Mouse (Mus musculus): Measurements from ENCODE around the gene Smyd3.

The Smyd3 gene

DNA sequence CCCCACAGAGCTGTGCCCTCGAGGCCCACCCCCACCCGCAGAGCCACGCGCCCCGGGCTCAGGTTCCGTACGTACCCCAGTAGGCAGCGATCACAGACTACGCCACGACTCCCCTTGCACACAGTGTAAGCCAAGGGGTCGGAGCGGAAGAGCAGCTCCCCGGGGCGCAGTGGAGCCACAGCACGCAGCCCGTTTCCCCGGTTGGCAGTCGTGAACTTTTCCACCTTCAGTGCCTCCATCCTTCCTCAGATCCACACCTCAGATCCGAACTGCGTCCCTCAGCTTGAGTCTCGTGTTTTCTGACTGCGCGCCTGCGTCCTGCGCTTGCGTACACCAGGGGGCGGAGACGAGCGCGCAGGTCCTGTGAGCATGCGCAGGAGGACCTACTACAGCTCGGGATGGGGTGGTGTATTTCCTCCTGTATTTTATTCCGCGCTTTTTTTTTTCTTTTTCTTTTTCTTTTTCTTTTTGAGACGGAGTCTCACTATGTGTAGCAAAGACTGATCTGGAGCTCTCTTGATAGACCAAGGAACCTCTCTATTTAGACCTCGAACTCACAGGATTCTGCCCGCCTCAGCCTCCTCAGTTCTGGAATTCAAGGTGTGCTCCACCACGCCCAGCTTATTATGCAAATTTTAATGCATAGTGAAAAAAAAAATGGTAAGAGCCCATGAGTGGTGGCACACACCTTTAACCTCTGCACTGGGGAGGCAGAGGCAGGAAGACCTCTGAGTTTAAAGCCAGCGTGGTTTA lies at the start of gene Smyd3:
Gene Smyd3 (minus strand): TSS at position 329 of the 753 bp plus-strand sequence.
- peak; percentile 91 for DNase-seq (ENCODE audit: low read depth, low spot score)

DNA sequence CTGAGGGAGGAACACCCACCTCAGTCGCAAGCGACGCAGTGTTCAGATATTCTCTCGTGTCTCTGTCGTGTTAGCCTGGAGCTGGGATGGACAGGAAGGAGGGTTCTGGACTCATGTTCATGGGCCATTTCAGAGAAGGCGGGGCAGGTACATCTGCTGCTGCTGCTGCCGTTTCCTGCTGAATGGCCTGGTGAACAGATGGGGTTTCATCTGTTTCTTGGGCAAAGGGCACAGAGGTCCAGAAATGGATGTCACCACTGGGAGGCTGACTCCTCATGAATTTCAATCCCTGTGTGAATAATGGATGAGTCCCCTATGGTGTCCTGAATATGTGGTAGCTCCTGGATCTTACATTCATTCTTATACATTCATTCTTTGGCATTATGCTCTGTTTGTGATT lies 49.7 kb upstream of the Smyd3 start:
- peak; percentile 46 for DNase-seq (ENCODE audit: low read depth, low spot score)

DNA sequence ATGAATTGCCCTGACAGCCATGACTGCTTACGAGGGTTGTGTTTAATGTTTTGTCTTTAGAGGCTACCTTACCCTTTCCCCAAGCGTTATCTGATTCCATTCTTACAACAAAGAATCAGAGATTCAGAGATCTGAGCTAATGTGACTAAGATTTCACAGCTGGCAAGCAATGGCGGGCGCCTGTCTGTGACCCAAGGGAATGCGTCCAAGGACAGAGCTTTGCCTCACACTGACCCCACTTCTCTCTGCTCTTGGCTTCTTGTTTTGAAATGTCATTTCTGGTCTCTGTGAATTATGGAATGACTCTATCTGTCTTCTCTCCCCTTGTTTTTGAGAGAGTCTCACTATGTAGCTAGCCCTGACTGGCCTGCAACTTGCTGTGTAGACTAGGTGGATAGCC lies 46.1 kb upstream of the Smyd3 start:
- no peak for DNase-seq (ENCODE audit: low read depth, low spot score)

DNA sequence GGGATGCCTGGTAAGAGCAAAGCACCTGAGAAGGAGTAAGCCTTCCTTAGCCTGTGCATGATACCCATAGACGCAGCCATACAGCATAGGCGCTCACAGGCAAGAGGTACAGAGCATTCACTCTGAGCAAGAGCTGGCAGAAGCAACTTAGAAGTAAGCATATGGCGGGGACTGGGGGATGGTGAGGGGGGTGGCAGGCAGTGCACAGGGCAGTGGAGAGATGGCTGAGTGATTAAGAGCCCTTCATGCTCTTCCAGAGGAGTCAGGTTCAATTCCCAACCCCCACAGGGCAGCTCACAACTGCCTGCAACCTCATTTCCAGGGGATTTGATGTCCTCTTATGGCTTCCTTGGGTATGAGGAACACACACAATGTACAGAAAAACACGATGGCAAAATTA lies 45.4 kb upstream of the Smyd3 start:
- DNase-seq (ENCODE audit: low read depth, low spot score), result no peak

DNA sequence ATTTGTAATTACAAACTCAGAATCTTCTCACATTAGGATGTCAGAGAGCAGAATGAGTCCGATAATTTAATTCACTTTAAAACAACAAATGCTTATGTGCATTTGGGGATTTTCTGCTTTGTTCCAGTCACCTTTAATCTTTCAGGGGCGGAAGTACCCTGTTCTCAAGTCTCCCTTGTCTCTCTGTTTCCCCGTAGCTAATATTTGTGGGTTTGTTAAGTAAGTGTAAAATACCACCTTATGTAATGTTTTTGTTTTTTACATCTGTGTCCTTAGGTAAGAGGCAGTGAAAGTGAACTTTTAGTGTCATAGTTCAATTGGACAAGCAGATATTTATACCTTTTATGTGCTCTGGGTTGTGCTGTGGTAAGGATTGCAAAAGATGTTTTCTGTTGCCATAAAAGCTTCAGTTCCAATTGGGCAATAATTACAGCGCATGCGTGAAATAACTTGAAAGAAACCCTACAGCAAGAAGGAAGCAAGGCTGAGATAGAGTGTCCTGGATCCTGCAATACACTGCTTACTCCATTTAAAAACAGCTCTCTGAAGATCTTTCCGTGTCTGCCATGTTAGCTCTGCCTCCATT lies 43.1 kb upstream of the Smyd3 start:
- no peak for DNase-seq (ENCODE audit: low read depth, low spot score)

DNA sequence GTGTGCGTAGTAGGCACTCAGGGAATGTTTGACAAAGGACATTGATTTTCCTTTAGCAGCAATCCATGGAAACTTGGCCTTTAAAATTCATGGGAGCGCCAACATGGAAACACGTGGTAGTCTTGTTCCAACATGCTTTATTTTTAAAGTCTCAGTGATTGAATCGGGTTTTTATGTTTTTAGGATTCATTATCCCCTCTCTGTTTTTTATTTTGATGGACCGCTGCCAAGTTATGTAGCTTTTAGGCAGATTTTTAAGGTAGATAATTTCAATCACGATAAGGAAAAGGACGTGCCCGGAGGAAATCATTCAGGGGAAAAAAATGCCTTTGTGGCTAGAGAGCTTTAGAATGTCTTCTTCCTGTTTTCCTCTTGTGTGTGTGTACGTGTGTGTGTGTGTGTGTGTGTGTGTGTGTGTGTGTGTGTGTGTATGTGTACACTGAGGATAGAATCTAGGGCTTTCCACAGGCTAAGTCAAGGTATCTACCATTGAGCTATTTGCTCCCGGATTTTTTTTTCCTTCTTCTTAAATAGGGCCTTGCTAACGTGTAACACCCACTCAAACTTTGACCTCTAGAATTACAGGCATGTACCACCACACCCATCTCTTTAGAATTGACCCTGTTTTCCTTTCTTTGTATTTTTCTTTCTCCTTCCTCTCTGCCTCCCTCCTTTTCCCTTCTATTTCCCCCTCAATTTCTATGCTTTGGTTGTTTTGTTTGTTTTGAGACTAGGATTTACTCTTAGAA lies 41.8 kb upstream of the Smyd3 start:
- DNase-seq (ENCODE audit: low read depth, low spot score), result no peak

DNA sequence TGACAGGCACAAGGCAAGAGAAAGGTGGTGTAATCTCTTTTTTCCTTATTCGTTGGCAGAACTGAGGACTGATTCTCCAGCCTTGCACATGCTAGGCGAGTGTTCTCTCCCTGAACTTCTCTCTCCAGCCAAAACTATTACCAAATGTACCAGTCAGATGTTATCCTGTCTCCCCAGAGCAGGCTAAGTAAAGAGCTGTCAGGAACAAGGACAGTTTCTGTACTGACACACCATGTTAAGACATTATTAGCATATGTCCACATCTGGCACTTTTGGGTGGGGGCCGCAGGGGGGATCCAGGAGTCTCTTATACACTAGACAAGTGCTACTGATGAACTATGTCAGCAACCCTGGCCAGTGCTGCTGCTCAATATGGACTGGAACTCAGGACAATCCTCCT lies 39.1 kb upstream of the Smyd3 start:
- no peak for DNase-seq (ENCODE audit: low read depth, low spot score)

DNA sequence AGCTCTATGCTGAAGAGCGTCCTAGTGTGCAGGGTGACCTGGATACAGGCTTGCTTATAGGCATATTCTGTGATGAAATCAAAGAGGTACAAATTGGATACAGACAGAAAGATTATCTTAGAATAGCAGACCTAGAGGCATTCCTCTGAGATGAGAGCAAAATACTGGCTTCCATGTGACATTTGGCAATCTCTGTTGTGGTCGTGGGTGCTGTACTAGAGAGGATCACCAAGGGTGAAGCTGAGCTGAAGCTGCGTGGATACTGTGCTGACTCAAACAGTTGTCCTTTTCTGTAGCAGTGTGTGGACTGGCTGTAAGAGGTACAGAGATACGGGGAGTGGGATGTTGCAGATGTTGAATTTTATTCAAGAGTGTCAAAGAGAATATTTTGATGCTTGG lies 36.1 kb upstream of the Smyd3 start:
- peak; percentile 43 for DNase-seq (ENCODE audit: low read depth, low spot score)

DNA sequence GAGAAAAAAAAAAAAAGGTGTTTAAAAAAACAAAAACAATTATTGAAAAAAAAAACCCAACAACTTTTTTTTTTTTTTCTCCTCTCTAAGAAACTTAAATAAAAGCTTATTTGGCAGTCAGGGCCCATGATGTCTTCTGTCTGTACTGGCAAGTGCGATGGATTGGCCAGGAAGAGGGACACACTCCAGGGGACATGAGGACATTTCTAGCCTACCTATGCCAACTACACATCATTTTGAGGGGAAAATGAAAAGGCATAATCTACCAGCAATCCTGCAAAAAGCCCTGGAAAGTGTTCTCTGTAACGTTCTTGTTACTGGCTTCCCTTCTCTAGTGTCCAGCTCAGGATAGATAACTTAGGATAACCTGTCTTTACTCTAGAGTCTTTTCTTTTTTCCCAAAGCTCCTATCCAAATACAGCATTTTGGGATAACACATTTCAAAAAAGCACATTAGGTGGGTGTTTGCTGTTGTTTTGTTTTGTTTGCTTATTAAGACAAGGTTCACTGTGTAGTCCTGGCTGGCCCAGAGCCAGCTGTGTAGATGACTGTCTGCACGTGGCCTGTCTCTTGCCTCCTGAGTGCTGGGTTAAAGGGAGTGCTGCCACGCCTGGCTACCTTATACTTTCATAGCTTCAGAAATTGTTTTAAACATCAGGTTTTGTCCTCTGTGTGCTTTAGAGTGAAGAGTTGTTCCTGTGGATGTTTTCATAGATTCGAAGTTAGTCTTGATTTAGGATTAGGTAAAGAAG lies 35.5 kb upstream of the Smyd3 start:
- no peak for DNase-seq (ENCODE audit: low read depth, low spot score)

DNA sequence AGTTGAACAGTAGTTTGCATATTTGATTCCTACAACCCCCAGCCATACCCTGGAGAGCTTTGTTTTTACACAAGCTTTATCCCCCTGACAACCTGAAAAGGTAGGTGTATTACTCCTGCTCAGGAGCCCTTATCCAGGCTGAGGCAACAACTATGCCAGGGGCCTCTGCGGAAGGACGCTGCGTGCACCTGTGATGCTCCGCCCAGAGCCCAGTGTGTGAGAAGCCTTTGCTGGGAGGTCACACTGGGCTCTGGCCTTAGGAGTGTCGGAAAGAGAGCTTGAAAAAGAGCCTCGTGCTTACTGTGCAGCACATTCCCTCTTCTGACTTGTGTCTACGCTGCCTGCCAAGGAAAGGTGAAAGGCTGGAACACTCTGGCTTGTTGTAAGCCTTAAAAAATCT lies 34.9 kb upstream of the Smyd3 start:
- DNase-seq (ENCODE audit: low read depth, low spot score), result no peak

DNA sequence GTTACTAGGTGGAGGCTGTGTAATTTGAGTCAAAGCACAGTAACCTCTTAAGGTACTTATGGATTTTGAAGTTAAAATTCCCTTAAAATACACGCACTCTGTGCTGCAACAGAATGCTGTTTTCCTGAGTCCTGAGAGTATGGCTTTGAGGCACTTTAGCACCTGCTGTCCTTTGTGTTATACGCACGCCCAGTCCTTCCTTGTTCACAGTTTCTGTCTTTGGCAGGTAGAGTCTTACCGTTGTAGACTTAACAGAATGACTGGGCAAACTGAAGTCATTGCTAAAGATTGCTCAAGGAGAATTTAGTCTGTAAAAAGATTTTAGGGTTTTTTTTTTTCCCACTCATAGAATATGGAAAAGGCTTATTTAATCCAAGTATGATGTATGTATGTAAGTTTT lies 34.1 kb upstream of the Smyd3 start:
- DNase-seq (ENCODE audit: low read depth, low spot score), result no peak

DNA sequence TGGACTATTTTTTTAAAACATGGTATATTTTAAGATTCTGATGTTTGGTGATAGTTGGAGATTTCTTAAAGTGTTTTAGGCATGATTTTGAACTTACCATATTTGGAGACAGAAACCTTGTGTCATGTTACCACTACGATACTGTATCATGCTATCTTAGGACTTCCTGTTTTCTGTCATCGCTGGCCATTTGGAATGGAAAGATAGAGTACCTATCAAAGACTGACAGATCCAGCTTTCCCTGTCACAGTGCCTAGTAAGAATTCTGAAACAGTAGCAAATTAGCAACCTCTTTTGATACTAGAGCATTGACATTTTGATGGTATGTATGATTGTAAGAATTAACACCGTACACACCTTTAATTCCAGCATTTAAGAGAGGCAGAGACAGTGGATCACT lies 33.5 kb upstream of the Smyd3 start:
- DNase-seq (ENCODE audit: low read depth, low spot score), result no peak

DNA sequence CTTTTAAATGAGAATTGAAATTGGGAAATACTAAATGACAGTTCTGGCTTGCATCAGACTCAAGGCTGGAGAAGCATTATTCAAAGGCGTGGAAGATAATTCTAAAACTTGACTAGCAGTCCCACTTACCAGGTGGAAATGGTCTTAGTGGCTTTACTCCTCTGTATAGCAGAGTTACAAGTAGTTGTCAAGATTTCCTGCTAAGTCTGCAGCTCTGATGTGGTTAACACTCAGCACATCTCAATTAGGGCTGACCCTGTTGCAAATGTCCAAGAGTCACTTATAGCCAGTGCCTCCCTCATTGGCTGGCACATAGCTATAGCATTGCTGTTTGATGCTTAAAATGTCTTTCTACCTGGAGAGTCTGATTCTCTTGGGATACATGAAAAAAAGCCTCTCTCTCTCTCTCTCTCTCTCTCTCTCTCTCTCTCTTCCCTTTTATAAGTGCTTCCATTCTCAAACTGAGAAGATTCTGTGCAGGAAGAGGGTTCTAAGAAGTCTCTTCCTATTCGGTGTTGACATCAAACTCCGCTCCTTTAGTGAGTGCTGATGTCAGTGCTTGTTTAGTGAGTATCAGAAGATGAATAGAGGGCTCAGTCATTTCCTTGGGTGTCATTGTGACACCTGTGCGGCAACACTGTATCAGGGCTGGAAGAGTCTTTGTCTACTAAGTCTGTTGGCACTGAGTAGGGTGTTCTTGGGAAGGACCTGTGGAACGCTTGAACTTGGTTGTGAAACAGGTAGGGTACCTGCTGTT lies 31.3 kb upstream of the Smyd3 start:
- DNase-seq (ENCODE audit: low read depth, low spot score), result no peak

DNA sequence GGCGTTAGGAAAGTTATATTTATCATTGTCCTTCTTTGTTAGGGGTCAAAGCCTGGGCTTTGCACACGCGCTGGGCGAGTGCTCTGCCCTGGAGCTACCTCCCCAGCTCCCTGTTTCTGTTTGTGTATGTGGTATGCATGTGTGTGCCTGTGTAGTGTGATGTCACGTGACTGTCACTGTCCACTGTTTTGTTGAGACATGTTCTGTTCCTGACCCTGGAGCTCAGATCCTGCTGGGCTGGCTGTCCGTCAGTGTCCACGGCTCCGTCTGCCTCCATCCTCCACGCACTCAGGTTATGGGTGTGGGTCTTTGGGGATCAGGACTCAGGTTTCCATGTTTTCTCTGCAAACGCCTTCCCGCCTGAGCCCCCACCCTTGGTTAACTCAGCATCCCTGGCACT lies 30.4 kb upstream of the Smyd3 start:
- DNase-seq (ENCODE audit: low read depth, low spot score), result no peak

DNA sequence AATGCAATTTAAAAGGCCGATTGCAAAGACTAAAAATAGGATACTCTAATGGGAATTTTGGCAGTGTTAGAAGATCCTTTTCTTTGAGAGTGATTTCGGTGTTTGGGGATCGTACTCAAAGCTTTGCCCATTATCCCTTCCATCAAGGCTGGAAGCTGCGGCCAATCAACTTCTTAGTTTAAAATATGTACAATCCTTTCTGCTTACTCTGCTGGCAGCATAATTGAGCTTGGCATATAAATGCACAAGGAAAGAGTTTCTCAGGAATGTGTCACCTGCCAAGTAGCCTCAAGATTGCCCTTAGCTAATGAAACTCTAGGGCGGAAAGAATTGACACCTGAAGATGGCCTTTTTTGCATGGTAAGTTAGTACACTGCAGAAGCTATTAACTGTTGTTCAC lies 29.3 kb upstream of the Smyd3 start:
- peak; percentile 45 for DNase-seq (ENCODE audit: low read depth, low spot score)

DNA sequence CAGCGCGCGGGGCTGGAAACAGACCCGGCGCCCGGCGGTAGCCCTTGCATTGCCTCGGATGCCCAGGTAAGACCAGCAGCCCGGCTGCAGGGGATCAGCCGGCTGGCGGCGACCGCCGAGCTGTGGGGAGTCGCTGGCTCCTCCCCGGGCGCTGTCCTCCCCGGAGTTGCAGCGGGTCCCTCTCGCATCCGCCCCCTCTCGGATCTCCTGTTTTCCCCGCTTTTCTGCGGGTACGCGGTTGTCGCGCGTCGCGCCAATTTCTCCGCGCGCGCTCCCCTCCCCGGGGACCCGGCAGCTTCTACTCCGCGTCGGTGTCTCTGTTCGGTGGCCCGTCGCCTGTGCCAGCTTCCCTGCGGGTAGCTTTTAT lies 28.7 kb upstream of the Smyd3 start:
- DNase-seq (ENCODE audit: low read depth, low spot score), result no peak

DNA sequence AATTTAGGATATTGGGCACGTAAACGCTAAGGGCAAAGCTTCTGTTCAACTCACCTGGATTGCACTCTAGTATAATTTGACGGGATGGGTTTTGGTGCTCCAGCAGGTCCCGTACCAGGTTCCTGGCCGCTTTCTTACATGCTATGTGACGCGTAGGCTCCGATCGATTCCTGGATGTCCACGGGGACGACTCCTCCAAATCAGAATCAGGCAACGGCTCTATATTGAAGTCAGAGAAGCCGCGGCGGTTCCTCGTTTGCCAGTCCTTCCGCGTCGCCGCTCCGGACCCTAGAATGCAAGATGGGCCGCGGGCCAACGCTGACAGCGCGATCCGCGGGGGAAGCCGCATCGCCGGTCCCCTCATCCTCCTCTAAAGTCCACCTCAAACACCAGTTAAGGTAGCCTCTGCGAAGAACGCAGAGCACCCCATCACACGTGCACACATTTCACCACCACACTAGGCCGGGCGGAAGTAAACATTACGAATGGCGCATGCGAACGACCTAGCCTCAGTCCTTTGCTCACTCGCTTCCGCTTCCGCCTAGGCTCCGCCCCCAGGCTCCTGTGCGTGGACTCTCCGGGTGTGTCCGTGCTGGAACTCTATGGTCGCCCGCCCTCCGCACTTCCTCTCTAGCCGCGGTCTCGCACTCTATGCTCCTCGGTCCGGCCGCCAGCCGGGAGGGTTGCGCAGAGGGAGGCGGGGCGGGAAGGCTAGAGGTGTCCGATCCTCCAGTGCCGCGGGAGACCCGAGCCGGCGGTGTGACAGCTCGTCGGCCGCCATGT lies 28.1 kb upstream of the Smyd3 start, which contains the start of the genes Tfb2m and Cnst:
Gene Tfb2m (minus strand): TSS at position 500 of the 783 bp plus-strand sequence.
Gene Cnst (plus strand): TSS at position 603 of the 783 bp plus-strand sequence.
- peak; percentile 99 for DNase-seq (ENCODE audit: low read depth, low spot score)

DNA sequence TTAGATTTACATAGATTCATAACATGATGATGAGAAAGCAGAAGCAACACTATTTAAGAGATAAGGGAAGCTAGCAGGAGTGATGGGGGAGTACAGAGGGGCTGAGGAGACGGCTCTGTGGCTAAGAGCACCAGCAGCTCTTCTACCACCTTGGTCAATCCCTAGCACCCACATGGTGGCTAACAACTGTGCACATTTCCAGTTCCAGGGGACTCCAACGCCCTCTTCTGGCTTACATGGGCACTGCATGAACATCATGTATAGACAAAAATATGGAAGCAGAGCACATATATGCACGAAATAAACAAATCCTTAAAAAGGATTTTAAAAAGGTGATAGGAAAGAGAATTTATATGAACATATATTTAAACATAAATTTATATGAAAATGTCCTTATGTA lies 23.7 kb upstream of the Smyd3 start:
- DNase-seq (ENCODE audit: low read depth, low spot score), result peak; percentile 48

DNA sequence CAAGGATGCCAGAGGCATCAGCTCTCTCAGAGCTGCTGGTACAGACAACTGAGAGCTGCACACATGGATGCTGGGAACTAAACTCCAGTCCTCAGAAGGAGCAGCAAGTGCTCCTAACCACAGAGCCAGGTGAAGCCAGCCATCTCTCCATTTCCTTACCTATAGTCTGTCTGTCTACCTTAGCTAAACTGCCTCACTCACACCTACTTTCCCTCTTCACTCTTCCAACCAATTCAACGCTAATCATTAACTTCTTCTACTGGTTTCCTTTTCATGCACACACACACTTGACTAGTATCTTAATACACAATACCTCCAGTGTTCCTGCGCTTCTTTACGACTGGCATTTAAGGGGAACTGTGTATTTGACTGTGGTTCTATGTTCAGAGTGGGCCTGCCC lies 22.0 kb upstream of the Smyd3 start:
- no peak for DNase-seq (ENCODE audit: low read depth, low spot score)

DNA sequence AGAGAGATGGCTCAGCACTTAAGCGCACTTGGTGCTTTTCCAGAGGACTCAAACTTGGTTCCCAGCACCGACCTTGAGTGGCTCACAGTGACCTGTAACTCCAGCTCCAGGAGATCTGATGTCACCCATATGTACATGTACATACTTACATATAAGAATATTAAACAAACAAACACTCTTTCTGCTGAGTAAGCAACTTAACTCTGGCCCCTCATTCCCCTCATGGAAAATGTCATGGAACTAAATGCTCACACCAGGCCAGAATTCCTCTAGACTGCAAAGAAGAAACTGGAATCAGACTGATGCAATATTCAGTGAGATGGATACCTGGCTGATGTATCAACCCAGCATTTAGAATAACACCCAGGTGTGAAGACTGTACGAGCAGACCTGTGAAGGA lies 21.2 kb upstream of the Smyd3 start:
- no peak for DNase-seq (ENCODE audit: low read depth, low spot score)

DNA sequence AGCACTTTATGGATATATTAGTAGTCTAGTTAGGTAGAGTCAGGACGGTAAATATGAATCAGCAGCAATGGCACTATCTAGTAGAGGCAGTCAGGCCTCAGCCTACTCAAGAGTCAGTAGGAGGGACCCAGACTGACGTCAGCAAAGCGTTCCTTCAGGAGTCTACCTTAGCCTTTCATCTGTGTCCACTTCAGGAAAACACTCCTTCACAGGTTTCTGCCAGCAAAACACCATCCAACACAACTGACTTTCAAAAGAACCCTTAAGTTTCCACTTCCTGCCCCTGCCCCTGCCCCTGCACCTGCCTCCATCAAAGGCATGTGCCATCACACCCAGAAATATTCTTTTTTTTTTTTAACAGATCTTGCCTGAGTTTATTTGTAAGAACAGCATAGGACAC lies 2.1 kb upstream of the Smyd3 start:
- no peak for DNase-seq (ENCODE audit: low read depth, low spot score)

Data from 3T3-L1 (cell line).